Mouse (Mus musculus) urinary bladder, postnatal 10 days (tissue): ENCODE data around the gene Tpk1.
"Not testable (repeated sequence)": the region's sequence is repeated elsewhere in the genome, so short reads cannot be mapped to it uniquely, and the experiment has no call there.

ENCODE experiments used
- DNase-seq: peaks from one replicate; pipeline ENCODE4 v3.0.0; 2022; ENCODE audit warnings: low spot score

The Tpk1 gene

DNA sequence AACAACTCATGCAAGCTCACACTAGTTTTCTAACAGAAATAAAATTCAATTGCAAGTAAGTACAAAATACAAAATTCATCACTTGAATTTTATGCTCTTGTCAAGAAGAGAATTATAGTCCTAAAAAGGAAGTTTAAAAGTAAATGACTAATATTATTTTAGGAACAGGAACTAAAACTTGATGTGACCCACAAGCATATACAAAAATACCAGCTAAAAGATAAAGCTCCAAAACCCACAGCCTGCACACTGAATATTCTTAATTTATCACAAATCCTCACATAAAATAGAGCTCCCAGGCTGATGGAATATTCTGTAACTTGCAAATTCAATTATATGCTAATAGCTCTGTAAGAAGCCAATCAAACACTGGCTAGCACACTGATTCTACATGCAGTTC lies 25.5 kb downstream of the Tpk1 start:
- DNase-seq = no peak

DNA sequence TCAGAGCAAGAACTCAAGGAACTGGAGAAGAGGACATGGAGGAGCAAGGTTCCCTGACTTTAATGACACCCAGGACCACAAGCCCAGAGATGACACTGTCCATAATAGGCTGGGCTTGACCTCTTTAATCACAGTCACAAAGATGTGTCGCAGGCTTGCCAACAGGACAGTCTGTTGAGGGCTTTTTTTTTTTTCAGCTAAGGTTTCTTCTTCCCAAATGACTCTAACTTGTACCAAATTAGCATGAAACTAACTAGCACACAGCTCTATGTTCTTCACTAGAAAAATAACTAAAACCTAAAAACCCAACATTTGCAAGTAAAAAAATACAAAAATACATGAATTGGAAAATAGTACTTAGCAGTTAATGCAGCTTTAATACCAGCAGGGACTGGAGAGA lies 27.2 kb downstream of the Tpk1 start:
- no peak for DNase-seq

GRCm38 (mm10) chr6:43638119-43638518 lies 28.0 kb downstream of the Tpk1 start:
- no peak for DNase-seq

DNA sequence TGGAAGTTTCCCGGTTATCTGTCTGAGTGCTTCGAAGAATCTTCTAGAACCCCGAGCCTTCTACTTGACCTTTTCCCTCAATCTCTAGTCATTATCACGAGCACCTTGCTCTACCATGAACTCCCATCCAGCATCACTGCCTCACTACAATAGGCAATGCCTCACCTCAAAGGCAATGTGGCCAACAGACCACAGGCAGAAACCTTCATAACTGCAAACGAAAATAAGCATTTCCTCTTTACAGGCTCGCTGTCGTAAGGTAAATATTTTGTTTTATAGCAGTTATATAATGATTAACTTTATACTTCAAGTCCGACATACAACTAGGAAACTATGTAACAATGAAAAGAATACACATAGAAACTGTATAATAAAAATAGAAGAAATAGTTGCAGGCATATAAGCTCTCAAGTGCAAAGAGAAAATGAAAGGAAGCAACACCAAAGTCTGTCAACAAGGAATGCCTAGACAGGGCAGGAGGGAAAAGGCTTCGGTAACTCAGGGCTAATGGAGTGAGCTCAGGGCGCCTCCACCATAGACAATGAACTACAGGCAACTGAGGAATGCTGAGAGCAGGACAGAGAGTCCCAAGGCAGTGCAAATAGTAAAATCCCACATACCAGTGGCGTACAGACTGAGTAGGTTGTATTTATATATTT lies 29.0 kb downstream of the Tpk1 start:
- no peak for DNase-seq

GRCm38 (mm10) chr6:43633308-43633963 lies 32.6 kb downstream of the Tpk1 start:
- DNase-seq = no peak

DNA sequence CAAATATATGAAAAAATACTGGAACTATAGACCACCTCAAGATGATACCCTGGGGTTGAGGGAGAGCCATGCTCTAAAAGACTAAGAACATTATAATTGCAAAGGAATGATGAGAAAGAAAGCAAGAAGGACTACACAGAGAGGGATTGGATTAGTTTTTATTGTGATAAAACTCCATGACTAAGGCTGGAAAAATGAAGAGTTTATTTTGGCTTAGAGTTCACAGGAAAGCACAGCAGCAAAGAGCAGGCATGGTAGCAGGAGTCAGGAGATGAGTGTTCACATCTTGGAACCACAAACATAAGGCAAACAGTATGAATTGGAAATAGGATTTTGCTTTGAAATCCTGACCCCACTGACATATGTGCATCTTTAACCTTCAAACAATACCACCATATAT lies 33.2 kb downstream of the Tpk1 start:
- no peak for DNase-seq

GRCm38 (mm10) chr6:43623448-43623847 lies 42.6 kb downstream of the Tpk1 start:
- DNase-seq = not testable (repeated sequence)

DNA sequence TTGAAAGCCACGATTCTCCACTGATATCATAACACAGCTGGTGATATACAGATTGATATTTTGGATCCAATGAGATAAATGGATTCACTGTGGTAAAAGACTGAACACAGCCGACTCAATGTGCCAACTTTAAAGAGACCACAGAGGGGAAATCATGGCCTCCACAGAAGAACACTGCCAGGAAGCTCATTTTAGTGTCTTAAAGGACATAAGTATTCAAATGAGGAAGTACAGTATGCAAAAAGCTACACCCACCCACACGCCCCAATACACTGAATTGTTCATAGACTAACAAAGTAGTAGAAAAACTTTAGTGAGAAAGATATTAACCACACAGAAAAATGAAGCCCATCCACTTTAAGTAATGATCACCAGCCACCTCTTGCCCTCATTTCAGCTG lies 46.8 kb downstream of the Tpk1 start:
- DNase-seq = no peak

GRCm38 (mm10) chr6:43611770-43612169 lies 54.3 kb downstream of the Tpk1 start:
- no peak for DNase-seq

DNA sequence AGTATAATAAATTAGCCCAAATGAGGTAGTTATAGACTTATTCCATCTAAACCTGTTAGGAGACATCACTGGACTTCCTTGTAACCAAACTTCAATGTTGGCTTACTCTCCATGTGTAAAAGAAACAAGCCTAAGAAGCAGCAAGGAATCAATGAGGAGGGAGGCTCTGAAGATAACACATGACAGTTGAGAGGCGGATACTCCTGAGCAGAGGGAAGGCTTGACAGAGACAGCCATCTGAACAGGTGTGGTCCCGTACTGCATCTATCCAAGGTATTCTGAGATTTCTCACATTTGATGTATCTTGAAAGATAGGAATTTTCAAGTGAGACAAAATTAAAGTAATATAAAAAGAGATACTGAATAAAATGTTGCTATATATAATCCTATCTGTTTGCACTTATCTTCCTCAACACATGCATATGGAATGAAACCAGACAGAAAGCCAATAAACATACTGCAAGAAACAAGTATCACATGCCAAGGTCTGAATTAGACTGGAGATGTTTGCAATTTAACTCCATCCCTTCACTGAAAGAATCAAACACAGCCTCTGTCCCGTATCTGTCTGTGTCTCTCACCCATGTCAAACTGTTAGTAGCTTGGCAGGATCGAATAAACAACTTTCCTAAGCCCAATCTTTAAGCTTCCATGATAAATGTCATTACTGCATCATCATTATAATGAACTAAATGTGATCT lies 75.1 kb downstream of the Tpk1 start:
- no peak for DNase-seq

- no peak for DNase-seq
These were observed 80.8 kb downstream of the Tpk1 start for GRCm38 (mm10) chr6:43585274-43585673.

GRCm38 (mm10) chr6:43581809-43582208 lies 84.3 kb downstream of the Tpk1 start:
- DNase-seq = no peak

DNA sequence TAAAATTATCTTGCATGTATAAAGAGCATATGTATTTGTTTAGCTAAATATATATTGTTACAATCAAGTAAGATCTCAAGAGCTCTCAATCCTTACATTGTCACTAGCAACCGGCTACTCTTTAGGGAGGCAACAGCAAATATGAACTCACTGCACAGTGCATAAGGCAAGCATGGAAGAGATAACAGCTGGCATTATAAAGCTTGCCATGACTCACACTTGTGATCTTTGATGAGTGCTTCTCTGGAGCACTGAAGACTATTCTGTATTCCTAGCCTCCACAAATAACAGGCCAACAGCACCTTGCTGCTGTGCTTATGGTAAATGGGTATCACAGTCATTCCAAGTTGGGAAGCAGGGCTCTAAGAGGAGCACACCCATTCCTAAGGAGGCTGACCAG lies 98.2 kb downstream of the Tpk1 start:
- DNase-seq = no peak

- DNase-seq = no peak
These were observed 103.6 kb downstream of the Tpk1 start for GRCm38 (mm10) chr6:43562474-43562873.

- no peak for DNase-seq
These were observed 114.7 kb downstream of the Tpk1 start for GRCm38 (mm10) chr6:43551410-43551809.

DNA sequence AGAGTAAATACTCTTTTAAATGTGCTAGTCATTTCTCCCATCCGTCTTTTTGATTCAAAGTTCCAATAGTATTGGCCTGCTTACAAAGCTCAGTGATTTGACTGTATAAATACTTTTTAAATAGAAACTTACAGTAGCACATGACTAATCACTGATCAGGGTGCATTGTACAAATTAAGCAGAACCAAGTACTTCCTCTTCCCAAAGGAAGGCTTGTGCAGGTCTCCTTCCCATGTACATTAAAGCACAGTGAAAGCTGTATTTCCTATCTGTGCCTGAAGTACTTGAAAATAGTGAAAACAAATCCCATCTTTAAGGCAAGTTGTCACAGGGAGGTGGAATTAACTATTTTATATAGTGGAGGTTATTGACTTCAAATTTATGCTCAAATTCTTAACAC lies 119.5 kb downstream of the Tpk1 start:
- no peak for DNase-seq

DNA sequence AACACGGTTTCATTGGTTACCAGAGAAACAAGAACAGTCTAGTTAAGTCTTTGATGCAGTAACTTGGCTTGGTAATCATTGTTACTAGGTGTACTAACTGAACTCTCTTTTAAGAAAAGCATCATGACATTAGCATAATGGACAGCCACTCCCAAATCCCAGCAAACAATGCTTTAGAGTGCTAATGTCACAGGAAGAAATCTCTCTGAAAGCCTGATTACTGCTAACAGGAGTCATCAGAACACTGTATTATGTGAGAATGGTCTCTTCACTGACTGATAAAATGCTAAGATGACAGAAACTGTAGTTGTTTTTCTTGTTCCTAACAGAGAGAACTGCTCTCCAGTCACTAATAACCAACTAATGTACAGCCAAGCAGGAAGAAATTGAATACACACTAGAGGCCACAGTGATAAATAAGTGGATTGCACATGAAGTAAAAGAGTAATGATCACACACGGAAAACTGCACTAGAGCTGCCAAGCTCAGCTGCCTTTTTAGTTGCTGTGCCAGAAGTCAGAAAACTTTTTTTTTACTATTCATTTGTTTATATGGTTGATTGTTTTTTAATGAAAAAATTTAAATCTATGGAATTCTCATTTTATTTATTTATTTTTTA lies 128.7 kb downstream of the Tpk1 start:
- DNase-seq = no peak

DNA sequence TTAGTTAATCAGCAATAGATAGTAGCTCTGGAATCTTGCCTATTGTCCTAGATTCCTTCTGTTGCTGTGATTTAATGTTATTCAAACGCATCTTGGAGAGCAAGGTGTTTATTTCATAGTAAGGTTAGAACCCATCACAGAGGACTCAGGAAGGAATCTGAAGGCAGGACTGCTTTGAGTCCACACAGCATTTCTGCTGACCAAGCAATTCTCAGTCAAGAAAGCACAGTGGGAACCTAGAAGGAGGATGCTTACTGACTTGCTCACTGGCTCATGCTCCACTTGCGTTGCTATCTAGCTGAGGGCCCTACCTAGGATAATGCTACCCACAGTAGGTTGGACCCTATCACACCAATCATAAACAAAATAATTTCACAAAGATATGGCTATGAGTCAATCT lies 130.6 kb downstream of the Tpk1 start:
- DNase-seq = no peak

- no peak for DNase-seq
These were observed 132.8 kb downstream of the Tpk1 start for GRCm38 (mm10) chr6:43533323-43533722.

DNA sequence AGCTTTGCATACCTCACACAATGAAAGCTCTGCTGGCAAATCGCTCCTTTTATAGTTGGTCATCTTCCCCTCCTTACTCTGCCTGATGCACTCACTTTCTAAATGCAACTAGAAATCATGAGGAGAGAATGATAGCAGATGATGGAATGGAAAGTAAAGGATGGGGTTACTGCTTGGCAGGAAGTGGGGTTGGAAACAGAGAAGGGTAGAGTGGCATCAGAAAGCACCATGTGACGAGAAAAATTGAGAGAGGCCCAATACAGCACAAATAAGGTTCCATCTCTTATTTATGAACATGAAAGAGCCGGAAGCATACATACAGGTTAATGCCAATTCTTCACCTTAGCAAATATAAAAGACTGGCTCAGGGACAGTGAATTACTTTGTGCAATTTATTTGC lies 133.3 kb downstream of the Tpk1 start:
- DNase-seq = no peak

- no peak for DNase-seq
These were observed 134.1 kb downstream of the Tpk1 start for GRCm38 (mm10) chr6:43531996-43532395.

DNA sequence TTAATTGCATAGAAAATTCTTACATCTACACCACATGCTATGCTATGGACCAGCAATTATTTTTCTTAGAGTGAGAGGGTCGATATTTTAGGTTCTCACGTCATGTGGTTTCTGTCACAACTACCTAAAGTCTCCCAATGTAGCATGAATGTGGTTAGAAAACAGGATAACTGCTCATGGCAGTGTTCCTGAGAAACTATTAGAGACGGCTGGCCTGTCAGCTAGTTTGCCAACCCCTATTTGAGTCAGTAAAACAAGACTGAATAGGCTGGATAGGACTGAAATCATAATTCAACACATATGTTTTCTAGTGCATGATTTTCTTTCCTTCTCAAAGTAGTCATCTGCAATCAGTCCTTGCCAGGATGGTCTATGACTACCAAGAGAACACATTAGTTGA lies 137.1 kb downstream of the Tpk1 start:
- DNase-seq = no peak

- no peak for DNase-seq
These were observed 141.1 kb downstream of the Tpk1 start for GRCm38 (mm10) chr6:43525028-43525427.
